Mouse (Mus musculus) forelimb bud, embryonic 11.5 days (tissue): Measurements from ENCODE around the gene Six4.
"Not testable (repeated sequence)": the region's sequence is repeated elsewhere in the genome, so short reads cannot be mapped to it uniquely, and the experiment has no call there.

Experiments
- DNase-seq: peaks from one replicate; pipeline ENCODE4 v3.0.0-alpha.2; 2012; ENCODE audit warnings: low read depth, low spot score

Gene Six4

GRCm38 (mm10) chr12:73113196-73113595, at the start of gene Six4:
Gene Six4 (minus strand): TSS chr12:73113456.
- peak; percentile 96 for DNase-seq

- no peak for DNase-seq
Observed at GRCm38 (mm10) chr12:73162408-73163181, 49.3 kb upstream of the Six4 start.

DNA sequence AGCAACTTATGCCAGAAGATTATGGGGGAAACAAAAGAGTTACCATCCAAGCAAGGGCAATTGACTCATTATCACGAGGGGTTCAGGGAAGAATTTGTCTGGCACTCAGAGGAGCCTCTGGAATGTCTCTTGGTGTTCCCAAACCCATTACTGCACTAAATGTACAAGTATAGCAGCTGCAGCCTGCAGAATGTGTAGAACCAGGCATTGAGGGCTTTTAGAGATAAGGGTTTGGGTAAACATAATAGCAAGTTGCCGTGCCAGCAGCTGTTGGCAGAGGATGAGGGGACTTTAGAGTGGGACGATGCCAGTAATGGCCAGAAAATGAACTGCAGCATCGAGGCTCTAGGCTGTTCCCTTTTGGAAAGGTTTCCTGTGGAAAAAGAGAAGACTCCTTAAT, 47.1 kb upstream of the Six4 start:
- no peak for DNase-seq

DNA sequence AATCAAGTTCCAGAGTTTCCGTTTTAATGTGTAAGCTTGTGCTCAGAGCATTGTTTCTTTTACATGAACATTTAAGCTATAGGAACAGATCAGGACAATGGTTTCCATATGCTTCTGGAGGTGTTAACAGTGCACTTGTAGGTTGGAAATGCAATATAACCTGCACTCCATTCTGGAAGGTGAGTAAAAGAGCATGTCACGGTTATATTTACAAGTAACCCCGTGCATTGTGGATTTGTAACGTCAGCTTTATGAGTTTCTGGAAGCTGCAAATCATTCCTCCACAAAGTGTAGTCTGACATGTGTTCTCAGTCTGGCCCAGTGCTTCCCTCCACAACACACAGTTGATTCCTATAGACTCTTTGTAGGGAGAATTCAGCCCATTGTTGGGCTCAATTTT, 40.9 kb upstream of the Six4 start:
- DNase-seq = peak; percentile 63

DNA sequence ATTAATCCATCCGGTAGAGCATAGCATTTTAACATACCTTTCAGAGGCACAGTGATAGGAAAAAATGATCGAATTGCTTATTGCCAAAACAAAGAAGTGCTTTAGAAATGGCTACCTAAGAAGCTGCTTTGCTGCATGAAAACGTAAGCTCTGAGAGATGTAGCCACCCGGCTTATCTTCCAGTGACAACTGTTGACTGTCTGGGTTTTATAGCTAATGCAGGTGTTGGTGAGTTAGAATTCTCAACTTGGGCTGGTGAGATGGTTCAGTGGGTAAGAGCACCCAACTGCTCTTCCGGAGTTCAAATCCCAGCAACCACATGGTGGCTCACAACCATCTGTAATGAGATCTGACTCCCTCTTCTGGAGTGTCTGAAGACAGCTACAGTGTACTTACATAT, 37.8 kb upstream of the Six4 start:
- not testable (repeated sequence) for DNase-seq

- peak; percentile 43 for DNase-seq
Observed at GRCm38 (mm10) chr12:73147236-73147635, 34.0 kb upstream of the Six4 start.

- DNase-seq = no peak
Observed at GRCm38 (mm10) chr12:73140732-73141131, 27.5 kb upstream of the Six4 start.

DNA sequence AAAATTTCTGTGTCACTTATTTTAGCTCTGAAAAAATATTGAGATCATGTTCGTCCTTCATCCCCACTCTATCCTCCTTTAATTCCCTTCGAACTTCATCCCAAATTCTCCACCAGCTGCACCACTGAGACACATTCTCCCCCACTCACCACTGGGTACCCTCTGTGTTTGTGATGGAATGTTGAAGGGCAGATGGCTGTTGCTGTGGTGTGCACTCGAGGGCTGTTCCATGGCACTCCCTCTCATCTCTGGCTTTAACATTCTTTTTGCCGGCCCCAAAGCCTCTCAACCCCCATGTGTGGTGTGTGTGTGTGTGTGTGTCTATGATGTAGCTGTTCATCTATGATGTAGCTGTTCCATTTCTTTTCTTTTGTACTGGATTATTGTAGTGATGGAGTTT, 12.0 kb upstream of the Six4 start:
- DNase-seq = no peak

DNA sequence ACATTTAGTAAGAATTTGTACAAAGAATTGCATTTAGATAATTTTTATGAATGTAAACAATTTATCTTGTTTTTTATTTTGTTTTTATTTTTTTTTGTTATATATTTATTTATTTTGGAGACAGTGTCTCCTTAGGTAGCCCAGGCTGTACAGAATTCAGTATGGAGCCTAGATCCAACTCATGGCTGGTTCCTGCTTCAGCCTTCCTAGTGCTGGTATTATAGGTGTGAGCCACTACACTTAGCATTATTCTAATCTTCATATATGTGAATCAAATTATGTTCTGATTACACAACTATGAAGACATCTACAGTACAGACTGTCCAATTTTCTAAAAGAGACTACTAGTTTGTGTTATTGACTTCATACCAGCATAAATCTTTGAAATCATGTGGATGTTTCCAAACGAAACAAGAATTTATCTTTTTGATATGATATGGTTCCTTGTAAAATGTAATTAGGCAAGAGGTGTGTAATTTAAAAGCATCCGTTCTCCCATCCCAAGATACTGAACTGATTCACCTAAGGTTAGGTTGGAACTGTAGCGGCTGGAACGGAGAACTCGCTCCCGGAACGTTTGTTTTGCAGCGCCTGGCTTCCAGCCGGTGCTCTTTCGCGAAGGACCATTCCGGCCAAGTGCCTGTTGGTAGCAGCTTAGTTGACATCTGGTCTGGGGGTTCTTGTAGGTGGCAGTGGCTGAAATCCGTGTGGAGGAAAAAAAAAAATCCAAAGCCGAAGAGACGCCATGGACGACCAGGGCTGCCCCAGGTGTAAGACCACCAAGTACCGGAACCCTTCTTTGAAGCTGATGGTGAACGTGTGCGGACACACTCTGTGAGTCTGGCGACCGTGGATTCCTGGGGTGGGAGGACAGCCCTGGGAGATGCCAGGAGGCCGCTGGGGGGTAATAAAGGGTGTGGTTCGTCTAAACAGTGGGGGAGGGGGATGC, 10.1 kb upstream of the Six4 start, which contains the start of gene Mnat1:
TSS of gene Mnat1 (plus strand) at position 625 of the 949 bp plus-strand sequence.
- peak; percentile 92 for DNase-seq

DNA sequence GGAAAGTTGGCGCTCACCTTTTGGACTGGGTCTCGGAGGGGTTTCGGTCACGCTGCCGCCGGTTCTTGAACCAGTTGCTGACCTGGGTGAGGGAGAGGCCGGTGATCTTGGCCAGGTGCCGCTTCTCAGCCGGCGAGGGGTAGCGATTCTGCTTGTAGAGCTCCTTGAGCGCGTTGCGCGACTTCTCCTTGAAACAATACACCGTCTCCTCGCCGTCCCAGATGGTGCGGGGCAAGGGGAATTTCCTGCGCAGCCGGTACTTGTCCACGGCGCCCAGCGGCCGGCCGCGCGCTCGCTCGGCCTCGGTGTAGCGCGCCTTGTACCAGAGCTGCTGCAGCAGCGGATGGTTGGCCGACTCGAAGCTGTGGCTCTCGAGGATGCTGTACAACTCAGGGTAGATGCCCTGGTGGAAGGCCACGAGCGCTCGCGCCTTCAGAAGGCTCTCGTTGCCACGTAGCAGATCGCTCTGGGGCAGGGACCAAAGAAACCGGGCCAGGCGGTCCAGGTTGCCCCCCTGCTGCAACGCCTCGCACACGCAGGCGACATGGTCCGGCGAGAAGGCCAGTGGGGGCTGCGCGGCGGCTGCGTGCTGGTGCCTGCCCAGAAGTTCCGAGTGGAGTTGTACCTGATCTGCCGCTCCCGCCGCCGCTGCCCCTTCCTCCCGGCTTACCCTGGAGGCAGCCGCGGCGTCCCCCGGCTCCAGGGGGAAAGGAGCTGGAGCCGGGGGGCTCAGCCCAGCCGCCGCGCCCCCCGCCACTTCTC, 749 bp downstream of the Six4 start:
- DNase-seq = peak; percentile 69

- DNase-seq = peak; percentile 68
Observed at GRCm38 (mm10) chr12:73111561-73112325, 1.5 kb downstream of the Six4 start.

GRCm38 (mm10) chr12:73110431-73111111, 2.7 kb downstream of the Six4 start:
- peak; percentile 76 for DNase-seq

DNA sequence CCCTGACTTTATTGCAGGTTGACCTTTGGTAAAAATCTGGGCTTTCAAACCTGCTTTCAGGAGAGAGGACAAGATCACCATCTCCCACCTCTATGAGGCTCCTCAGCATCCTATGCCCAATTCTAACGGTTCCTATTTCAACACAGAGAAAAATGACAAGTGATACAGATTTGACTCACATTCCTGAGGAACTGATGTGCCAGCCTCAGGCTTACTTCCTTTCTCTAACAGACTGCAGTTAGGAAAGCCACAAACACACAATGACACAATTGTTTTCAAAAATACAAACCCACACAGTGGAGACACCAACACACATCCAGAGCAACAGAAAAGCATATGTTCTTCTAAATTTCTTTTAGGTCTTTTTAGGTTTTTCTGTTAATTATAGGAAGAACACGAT, 5.4 kb downstream of the Six4 start:
- DNase-seq = no peak

- no peak for DNase-seq
Observed at GRCm38 (mm10) chr12:73103713-73104112, 9.5 kb downstream of the Six4 start.

DNA sequence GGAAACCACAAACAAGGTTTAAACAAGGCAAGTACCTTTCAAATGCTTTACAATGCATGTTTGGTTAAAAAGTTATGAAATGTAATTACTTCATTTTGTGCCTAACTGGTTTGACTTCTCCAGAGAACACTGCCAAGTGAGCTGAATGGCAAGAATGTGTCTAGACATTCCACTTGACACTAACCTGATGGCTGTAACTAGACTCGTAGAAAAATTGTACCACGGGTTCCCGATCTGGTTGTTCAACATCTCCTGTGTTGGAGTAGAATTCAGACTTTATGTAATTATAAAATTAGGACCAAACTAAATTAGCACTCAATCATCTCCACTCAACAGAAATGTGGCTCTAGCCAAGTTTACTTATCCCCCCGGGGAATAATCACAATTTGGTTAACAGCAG, 14.7 kb downstream of the Six4 start:
- no peak for DNase-seq

GRCm38 (mm10) chr12:73096177-73096576, 17.1 kb downstream of the Six4 start:
- DNase-seq = not testable (repeated sequence)

- DNase-seq = no peak
Observed at GRCm38 (mm10) chr12:73094605-73095004, 18.7 kb downstream of the Six4 start.

DNA sequence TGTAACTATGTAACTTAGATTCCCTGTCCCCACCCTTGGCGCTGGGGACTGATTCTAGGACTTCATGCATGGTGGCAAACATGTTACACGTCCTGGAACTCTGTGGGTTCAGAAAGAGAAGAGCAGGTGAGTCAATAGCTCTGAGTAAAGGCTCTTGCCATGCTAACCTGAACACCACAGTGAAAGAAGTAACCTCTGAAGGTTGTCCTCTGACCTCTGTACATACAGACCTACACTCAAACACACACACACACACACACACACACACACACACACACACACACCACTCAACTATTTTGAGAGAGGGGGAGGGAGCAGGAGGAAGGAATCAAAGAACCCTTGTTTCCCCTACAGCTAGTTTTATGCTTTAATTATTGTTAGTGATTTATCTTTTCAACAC, 19.1 kb downstream of the Six4 start:
- no peak for DNase-seq

GRCm38 (mm10) chr12:73090672-73091335, 22.5 kb downstream of the Six4 start:
- no peak for DNase-seq

DNA sequence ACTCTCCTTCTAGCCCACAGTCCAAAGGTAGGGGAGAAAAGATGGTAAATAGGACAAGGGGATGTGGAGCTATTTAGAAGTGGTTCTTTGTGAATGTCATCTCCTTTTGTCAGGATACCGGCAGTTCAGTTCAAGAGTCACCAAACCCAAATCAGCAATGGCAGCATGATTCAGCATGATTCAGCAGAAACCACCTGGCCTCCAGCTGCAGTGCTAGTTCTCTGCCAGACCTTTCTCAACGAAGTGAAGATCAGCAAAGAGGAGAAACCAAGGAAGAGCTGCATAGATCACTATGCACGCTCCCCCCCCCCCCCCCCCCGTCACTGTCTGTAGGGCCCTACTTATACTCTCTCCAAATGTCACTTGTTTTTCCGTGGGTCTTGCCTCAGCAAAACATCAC, 24.3 kb downstream of the Six4 start:
- DNase-seq = no peak
